Mouse (Mus musculus) lung, embryonic 15.5 days (tissue): ENCODE measurements around the gene Evl. TPM values are rescaled to one million over a fixed set of nuclear protein-coding genes. Genes with fewer than 3 reads are reported as not detected.
A peak's percentile ranks its signal among the peaks of the same experiment; 100 is the strongest.

Source experiments
- ATAC-seq: fragments of 200-750 bp; cut with Nextera tagmentation; 2 replicates; pipeline ENCODE4 v1.8.0; 2017; ENCODE audit warnings: moderate number of reproducible peaks, borderline replicate concordance; ENCODE audit not compliant: low FRiP score, low TSS enrichment; ENCODE audit errors: extremely low read depth
- H3K27ac ChIP-seq: fragments of 300-500 bp; sonication (generic); 2 replicates; pipeline ENCODE4 v1.5.1; 2015; ENCODE audit warnings: moderate library complexity, mild to moderate bottlenecking, inconsistent platforms
- H3K27me3 ChIP-seq: fragments of 300-500 bp; sonication (generic); 2 replicates; pipeline ENCODE4 v1.6.1; 2015; ENCODE audit warnings: inconsistent platforms
- H3K36me3 ChIP-seq: fragments of 300-500 bp; sonication (generic); 2 replicates; pipeline ENCODE4 v1.6.1; 2015; ENCODE audit warnings: inconsistent platforms
- H3K4me1 ChIP-seq: fragments of 300-500 bp; sonication (generic); 2 replicates; pipeline ENCODE4 v1.6.1; 2015; ENCODE audit warnings: inconsistent platforms
- H3K4me2 ChIP-seq: fragments of 300-500 bp; sonication (generic); 2 replicates; pipeline ENCODE4 v1.6.1; 2015; ENCODE audit warnings: inconsistent platforms, mild to moderate bottlenecking, moderate library complexity
- H3K4me3 ChIP-seq: fragments of 300-500 bp; sonication (generic); 2 replicates; pipeline ENCODE4 v1.5.1; 2015; ENCODE audit warnings: mild to moderate bottlenecking, inconsistent platforms
- H3K9ac ChIP-seq: fragments of 300-500 bp; sonication (generic); 2 replicates; pipeline ENCODE4 v1.6.1; 2015; ENCODE audit warnings: inconsistent platforms
- H3K9me3 ChIP-seq: fragments of 300-500 bp; sonication (generic); 2 replicates; pipeline ENCODE4 v1.6.1; 2016; ENCODE audit warnings: inconsistent platforms
- WGBS: fragments of 180-500 bp; shearing (Covaris S2); methylation state at CpG from one replicate; pipeline ENCODE4 v1.1.7; 2015; 5-methylcytosine and 5-hydroxymethylcytosine counted together
- polyA plus RNA-seq: library from polyadenylated mRNA; unstranded; fragments of >200 nt; fragmentation: Nextera tagmentation; extraction: Ambion mirVana; gene quantifications from 2 replicates; pipeline ENCODE4 v1.2.1, GENCODE M21; 2015

Gene Evl
- polyA plus RNA-seq, 1 experiment from 2014 or later = 55.6 TPM

DNA sequence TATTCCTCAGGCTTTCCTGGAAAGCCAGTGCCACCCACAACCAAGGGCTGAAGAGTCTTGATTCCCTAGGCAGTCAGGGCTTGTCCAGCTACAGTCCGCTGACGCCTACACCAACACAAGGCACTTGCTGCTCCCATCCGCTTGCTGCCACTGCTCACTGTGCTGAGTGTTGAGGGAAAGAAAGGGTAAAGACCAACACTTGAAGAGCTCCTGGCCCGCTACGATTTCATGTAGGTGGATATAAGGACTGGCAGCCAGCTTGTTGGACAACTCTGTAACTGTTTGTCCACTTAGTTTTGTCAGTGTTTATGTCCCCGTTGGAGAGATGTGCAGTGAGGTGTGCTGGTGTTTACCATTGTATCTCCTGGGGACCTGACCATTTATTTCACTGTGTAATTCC is 38.3 kb downstream of the Evl start:
- Histone ChIP-seq H3K9ac (no peak overlapping the region), H3K36me3 (0 out of 2 replicates have a peak, but pooled peaks cover 6% of the 10 kb centered on the region), H3K4me1 (no peaks in the 10 kb centered on the region), H3K27ac (no peak overlapping the region), H3K4me2 (no peak overlapping the region), H3K9me3 (no peaks in the 10 kb centered on the region), H3K27me3 (no peaks in the 10 kb centered on the region), H3K4me3 (no peak overlapping the region)
- no peak for ATAC-seq
- 73% methylated on average over 6 of the region's 6 CpGs for WGBS

DNA sequence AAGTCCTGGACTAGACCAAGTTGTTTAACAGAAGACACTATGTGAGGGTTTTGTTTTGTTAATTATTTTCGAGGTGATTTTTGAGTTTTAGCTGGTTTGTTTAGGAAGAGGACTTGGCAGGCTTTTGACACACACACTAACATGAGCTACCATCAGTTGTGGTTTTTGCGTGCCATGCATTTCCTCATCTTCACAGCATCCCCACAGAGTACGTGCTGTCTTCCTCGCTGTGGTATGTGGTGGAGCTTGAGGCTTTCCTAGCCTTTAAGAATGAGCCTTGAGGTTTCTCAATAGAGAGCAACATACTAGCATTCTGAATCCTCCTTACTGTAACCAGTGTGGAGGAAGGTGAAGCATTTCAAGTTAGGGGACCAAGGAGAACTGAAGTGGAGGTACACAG is 46.3 kb downstream of the Evl start:
- no peaks in the 10 kb centered on the region for H3K27me3 ChIP-seq
- H3K4me2 ChIP-seq = no peak overlapping the region
- ATAC-seq = no peak
- 75% methylated on average over 4 of the region's 4 CpGs for WGBS
- H3K27ac ChIP-seq = no peak overlapping the region
- peaks cover 16% of the 10 kb centered on the region for H3K4me1 ChIP-seq
- H3K9me3 ChIP-seq = no peaks in the 10 kb centered on the region
- no peak overlapping the region for H3K9ac ChIP-seq
- H3K36me3 ChIP-seq = 0 out of 2 replicates have a peak, but pooled peaks cover 6% of the 10 kb centered on the region
- H3K4me3 ChIP-seq = no peak overlapping the region

DNA sequence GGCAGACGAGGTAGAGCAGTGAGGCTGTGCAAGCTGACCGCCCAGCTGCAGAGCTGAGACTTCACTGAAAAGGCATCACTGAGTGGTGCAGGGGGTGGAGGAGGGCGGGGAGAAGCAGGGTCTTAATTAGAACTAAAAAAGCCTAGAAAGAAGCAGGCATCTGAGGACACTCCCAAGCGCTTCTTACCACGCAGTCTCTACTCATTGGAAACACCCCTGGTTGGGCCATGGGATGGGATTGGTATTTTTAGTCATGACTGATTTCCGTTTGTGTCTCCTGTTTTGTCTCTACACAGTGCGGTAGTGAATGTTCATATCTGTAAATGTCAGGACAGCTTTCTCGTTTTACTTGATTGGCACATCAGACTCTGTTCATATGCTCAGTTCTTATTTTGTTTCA is 46.8 kb downstream of the Evl start:
- Histone ChIP-seq H3K27ac (no peak overlapping the region), H3K4me3 (no peak overlapping the region), H3K4me1 (peaks cover 16% of the 10 kb centered on the region), H3K36me3 (0 out of 2 replicates have a peak, but pooled peaks cover 6% of the 10 kb centered on the region), H3K9me3 (no peaks in the 10 kb centered on the region), H3K4me2 (no peak overlapping the region), H3K9ac (no peak overlapping the region), H3K27me3 (no peaks in the 10 kb centered on the region)
- WGBS = 74% methylated on average over 8 of the region's 8 CpGs
- no peak for ATAC-seq

DNA sequence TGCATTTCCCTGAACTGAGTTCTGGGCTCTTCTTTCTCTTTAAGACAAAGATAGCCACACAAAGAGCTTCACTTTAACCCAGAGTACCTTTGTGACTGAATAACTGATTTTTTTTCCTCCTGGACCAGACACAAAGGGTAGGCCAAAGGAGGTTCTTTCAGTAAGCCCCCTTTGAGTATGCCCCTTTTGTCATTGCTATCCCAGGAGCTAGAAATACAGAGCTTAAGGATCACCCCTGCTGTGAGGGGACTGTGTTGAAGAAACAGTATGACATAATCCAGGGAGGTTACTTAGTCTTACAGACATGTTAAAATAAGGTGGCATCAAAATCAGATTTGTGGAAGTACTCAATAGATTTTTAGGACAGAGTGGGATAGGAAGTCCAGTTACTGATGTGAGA is 50.0 kb downstream of the Evl start:
- Histone ChIP-seq H3K9ac (no peak overlapping the region), H3K27me3 (no peaks in the 10 kb centered on the region), H3K36me3 (no peaks in the 10 kb centered on the region), H3K4me3 (no peak overlapping the region), H3K4me1 (peaks cover 17% of the 10 kb centered on the region), H3K9me3 (no peaks in the 10 kb centered on the region), H3K27ac (no peak overlapping the region), H3K4me2 (no peak overlapping the region)
- no peak for ATAC-seq

DNA sequence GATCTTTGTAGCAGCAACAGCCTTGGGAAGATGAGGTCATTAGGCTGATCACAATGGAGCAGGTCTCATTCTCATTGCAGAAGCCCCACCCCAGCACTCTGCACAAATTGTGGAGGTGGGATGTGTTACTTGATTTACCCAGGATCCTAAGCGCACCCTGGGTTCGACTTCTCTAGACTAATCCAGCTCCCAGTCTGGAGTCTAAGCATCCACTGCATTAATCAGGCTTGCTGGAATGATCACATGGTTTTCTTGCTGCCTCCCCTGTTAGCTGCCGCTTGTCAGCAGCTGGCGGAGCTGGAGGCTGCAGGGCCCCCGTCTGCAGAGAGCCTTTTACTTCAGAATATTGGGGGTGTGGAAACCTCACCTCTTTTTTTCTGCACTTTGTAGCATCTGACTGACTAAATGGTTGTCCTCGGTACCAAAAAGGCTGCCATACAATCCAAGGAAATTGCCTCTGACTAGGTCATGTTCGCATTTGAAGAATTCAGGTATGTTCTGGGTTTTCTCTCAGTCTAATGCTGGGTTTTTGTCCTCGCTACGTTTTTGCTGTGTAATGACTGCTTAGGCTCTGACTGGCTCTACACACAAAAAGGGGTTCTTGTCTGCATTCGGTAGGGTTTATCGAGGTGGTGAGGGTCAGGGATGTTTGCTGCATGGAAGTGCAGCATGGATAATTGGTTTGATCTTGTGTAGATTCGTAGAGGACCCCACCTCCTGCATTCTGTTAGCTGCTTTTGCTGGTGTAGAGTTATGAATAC is 51.2 kb downstream of the Evl start:
- Histone ChIP-seq H3K9me3 (no peaks in the 10 kb centered on the region), H3K4me2 (no peak overlapping the region), H3K9ac (no peak overlapping the region), H3K4me3 (no peak overlapping the region), H3K4me1 (peaks cover 17% of the 10 kb centered on the region), H3K27ac (no peak overlapping the region), H3K36me3 (no peaks in the 10 kb centered on the region), H3K27me3 (no peaks in the 10 kb centered on the region)
- WGBS = 59% methylated on average over 12 of the region's 12 CpGs
- peak; percentile 31; the same call in 1 of the 2 replicates for ATAC-seq

DNA sequence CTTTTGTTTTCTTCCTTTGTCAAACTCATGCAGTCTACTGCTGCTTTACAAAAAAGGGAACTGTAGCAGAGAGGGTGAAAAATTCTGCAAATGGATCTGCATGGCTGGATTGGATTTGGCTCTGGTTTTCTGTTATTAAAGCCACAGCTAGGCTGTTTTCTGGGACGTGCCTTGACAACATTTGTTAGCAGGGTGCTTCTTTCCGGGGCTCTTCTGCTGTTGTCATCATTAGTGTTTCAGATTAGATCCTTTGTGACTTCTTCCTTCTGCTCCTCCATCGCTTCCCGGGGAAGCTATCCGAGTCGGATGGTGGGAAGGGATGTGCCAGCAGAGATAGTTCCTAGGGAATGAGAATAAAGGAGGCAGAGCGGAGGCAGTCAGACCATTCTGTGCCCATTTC is 51.8 kb downstream of the Evl start:
- ATAC-seq = no peak
- no peak overlapping the region for H3K9ac ChIP-seq
- H3K4me2 ChIP-seq = no peak overlapping the region
- peaks cover 4% of the 10 kb centered on the region; the same call in 1 of the 2 replicates for H3K36me3 ChIP-seq
- H3K27me3 ChIP-seq = no peaks in the 10 kb centered on the region
- H3K9me3 ChIP-seq = no peaks in the 10 kb centered on the region
- no peak overlapping the region for H3K4me3 ChIP-seq
- no peak overlapping the region for H3K27ac ChIP-seq
- WGBS = 79% methylated on average over 7 of the region's 7 CpGs
- H3K4me1 ChIP-seq = peaks cover 15% of the 10 kb centered on the region

DNA sequence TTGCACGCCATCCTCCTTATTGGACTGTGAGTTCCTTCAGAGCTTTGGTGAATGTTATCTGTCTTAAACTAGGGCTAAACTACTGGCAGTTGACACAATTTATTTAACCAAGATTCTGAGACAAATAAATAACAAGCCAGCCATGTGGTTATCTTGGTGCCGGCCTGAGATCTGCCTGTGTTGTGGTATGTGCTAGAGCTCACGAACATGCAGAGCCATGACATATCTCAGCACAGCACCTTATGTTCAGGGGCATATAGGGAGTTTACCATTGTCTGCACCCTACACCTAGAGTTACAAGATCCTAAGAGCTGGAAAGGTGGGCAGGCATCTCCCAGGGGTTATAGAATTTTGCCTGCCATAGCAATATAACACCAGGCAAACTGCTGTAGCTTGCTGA is 54.9 kb downstream of the Evl start:
- Histone ChIP-seq H3K4me1 (peaks cover 19% of the 10 kb centered on the region), H3K27me3 (no peaks in the 10 kb centered on the region), H3K36me3 (peaks cover 4% of the 10 kb centered on the region; the same call in 1 of the 2 replicates), H3K9me3 (no peaks in the 10 kb centered on the region), H3K4me2 (no peak overlapping the region), H3K9ac (no peak overlapping the region), H3K27ac (peak overlapping the region; percentile 43; the same call in 1 of the 2 replicates), H3K4me3 (no peak overlapping the region)
- WGBS = 67% methylated on average over 3 of the region's 3 CpGs
- ATAC-seq = no peak

DNA sequence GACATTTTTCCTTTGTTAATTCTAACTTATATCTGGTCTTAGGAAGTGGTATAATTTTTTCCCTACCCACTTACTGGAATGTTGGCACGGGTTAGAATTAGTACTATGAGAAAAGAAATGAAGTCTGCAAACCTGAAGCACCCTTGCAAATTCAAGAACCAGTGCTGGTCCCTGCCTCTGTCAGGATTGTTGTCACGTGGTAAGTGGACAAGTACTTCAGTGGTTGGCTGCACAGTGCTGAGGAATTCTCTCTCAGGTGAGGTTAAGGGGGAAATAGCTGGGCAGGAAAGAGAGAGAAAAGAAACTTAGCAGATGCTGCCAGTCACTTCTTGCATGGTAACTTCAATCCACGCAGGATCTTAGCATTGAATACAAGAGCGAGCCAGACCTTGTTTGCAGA is 55.7 kb downstream of the Evl start:
- Histone ChIP-seq H3K9me3 (no peaks in the 10 kb centered on the region), H3K27me3 (no peaks in the 10 kb centered on the region), H3K4me2 (no peak overlapping the region), H3K36me3 (peaks cover 4% of the 10 kb centered on the region; the same call in 1 of the 2 replicates), H3K4me1 (peaks cover 25% of the 10 kb centered on the region), H3K9ac (no peak overlapping the region), H3K4me3 (no peak overlapping the region), H3K27ac (no peak overlapping the region)
- 58% methylated on average over 4 of the region's 4 CpGs for WGBS
- ATAC-seq = peak; percentile 56; the same call in 1 of the 2 replicates

DNA sequence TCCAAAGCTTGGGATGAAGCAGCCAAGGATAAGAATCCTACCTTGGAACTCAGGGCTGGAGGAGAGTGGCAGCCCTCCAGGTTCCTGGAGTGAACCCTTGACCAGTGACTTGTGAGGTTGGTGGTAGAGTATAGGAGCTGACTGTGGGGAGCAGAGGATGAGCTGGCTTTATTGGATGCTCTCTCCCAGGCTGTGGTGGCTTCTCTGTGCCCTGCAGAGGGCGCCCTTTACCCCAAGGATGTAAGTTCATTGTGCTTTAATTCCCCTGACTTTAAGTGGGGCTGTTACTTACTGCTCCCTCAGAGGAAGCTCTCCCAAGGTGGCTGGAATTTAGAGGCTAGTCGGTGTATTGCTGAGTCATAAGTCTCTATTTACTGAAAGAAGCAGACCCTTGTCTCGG is 58.6 kb downstream of the Evl start:
- WGBS = 28% methylated on average over 3 of the region's 3 CpGs
- Histone ChIP-seq H3K4me2 (no peak overlapping the region), H3K27me3 (no peaks in the 10 kb centered on the region), H3K9ac (no peak overlapping the region), H3K27ac (no peak overlapping the region), H3K9me3 (no peaks in the 10 kb centered on the region), H3K4me1 (peaks cover 21% of the 10 kb centered on the region; the same call in 1 of the 2 replicates), H3K4me3 (no peak overlapping the region), H3K36me3 (peaks cover 4% of the 10 kb centered on the region; the same call in 1 of the 2 replicates)
- no peak for ATAC-seq

DNA sequence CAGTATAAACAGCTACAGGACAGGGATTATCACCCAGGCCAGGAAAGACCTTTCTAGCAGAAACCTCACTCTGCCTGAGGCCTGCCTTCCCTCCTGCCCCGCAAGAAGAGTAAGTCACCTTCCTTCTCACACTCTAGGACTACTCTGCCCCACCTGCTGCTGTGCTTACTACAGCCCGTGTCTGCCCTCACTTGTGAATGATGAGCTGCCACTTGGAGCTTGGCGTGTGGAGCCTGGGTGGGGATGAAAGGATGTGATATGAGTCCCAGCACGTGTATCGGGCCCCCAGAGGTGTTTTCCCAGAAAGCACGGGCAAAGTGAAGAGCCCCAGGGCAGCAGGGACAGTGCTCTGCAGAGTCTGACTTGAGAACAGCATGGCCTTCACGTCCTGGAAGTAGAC is 63.0 kb downstream of the Evl start:
- no peak overlapping the region for H3K9ac ChIP-seq
- H3K9me3 ChIP-seq = no peaks in the 10 kb centered on the region
- no peak for ATAC-seq
- no peak overlapping the region for H3K27ac ChIP-seq
- no peaks in the 10 kb centered on the region for H3K36me3 ChIP-seq
- WGBS = 38% methylated on average over 7 of the region's 7 CpGs
- peaks cover 14% of the 10 kb centered on the region; the same call in 1 of the 2 replicates for H3K4me1 ChIP-seq
- no peak overlapping the region for H3K4me3 ChIP-seq
- no peaks in the 10 kb centered on the region for H3K27me3 ChIP-seq
- no peak overlapping the region for H3K4me2 ChIP-seq

DNA sequence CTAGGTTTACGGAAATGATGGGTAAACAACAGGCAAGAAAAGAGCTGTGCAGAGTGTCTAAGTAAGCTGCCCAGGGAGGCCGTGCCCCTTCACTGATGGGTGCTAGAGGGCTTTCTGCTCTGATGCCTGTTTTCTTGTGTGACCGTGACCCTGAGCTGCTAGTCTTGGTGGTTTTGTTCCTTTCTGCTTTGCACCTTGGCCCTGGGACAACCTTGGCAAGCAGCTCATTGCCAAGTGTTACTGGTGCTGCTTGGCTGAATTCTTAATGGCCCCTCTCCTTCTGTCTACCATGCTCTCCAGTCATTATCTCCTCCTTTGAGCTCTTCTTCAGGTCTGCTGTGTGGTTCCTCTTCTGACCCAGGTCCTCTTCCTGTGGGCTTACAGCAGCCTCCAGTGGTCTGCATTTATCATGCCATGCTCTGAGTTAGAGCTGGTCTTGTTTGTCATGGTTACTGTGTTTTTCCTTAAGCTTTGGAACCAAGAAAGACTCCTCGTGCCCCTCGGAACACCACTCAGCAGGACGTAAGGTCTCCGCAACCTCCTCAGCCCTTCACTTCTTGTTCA is 65.4 kb downstream of the Evl start:
- 96% methylated on average over 7 of the region's 7 CpGs for WGBS
- H3K27me3 ChIP-seq = no peaks in the 10 kb centered on the region
- H3K4me2 ChIP-seq = no peak overlapping the region
- no peaks in the 10 kb centered on the region for H3K36me3 ChIP-seq
- 0 out of 2 replicates have a peak, but pooled peaks cover 4% of the 10 kb centered on the region for H3K4me1 ChIP-seq
- H3K9ac ChIP-seq = no peak overlapping the region
- H3K9me3 ChIP-seq = no peaks in the 10 kb centered on the region
- H3K4me3 ChIP-seq = no peak overlapping the region
- no peak for ATAC-seq
- H3K27ac ChIP-seq = no peak overlapping the region

DNA sequence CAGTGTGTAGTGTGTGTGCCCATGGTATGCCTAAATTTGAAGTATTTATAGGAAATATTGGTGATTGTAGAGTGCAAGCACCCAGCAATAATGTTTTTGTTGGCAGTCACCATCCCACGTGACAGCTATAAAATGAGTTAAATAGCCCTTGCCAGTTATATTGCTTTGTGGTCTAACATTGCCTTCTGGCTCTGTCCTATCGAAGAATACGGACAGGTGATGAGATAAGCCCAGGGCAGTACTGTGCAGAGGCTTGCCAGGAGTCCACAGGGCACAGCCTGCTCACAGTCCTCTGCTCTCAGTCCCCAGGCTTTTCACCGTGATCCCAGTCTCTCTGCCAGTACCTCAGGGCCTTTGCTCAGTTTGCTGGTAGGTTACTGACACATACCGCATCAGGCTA is 67.9 kb downstream of the Evl start:
- Histone ChIP-seq H3K36me3 (no peaks in the 10 kb centered on the region), H3K9ac (no peak overlapping the region), H3K4me3 (no peak overlapping the region), H3K4me1 (no peaks in the 10 kb centered on the region), H3K9me3 (no peaks in the 10 kb centered on the region), H3K4me2 (no peak overlapping the region), H3K27me3 (no peaks in the 10 kb centered on the region), H3K27ac (no peak overlapping the region)
- no peak for ATAC-seq
- WGBS = 91% methylated on average over 5 of the region's 5 CpGs
